19 mouse cellular contexts compared by ENCODE assay signal in the genomic region with DNA sequence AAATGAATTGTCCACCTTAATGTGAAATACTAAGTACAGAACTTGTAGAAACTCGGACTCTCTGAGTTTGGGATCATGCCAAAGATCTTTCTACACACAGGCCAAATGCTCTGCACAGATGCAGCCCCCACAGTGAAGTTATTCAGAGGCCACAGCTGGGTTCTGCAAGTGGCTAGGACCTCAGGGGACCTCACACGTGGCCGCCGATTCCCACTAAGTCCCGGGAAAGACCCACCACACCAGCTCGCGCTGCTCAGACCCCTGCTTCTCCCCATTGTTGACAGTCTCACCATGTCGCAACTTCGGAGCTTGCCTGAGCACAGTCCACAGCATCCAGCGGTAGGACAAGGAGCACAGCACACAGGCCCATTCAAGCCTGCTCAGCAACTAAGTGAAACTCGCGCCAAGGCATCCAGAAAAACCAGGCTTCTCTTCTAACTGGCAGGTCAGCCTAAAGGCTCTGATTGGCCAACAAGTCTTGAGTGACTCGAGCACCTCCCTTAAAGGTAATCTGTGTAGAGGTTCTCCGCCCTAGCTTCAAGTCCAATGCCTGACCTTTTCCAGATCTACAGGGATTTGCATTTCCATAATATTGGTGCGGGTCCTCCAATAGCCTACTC. TPM values are rescaled to one million over a fixed set of nuclear protein-coding genes. Genes with fewer than 3 reads are reported as not detected.
"Had no signal": no experiment of that assay in that cellular context is flagged by ENCODE, and none has a peak within 500 bp of the region (broad histone marks: within the 10 kb centered on the region; RNA-seq: fewer than 3 reads in every experiment).

No protein-coding gene starts in this region.

RNA-seq across cellular contexts. Expression of gene Gm21836, which starts 13.1 kb away (rescaled TPM):
- total RNA-seq: layer of hippocampus, adult 18-20 months; layer of hippocampus, postnatal 36 days; left cerebral cortex, adult 8-10 months; left cerebral cortex, postnatal 25 days; liver, adult 2 months; megakaryocyte progenitor cell, adult 5-6 weeks; midbrain, postnatal 0 days had no signal
- polyA plus RNA-seq: kidney, adult 2 months; kidney, embryonic 16.5 days; limb, embryonic 12.5 days; liver, adult 2 months; liver, embryonic 14.5 days; lung, embryonic 15.5 days; midbrain, embryonic 13.5 days; midbrain, postnatal 0 days; neural tube, embryonic 14.5 days; spleen, adult 2 months; stomach, embryonic 15.5 days; testis, adult 2 months; thymus, adult 2 months; urinary bladder, adult 2 months had no signal
